Mouse (Mus musculus) liver, postnatal 0 days (tissue): ENCODE data around the gene Coro1a. TPM values are rescaled to one million over a fixed set of nuclear protein-coding genes. Genes with fewer than 3 reads are reported as not detected.

Experiments used
- ATAC-seq: fragments of 200-750 bp; cut with Nextera tagmentation; 2 replicates; pipeline ENCODE4 v1.8.0; 2017; ENCODE audit warnings: mild to moderate bottlenecking, moderate library complexity
- DNase-seq: peaks from one replicate; pipeline ENCODE4 v3.0.0-alpha.2; 2016
- H3K27ac ChIP-seq: fragments of 300-500 bp; sonication (generic); 2 replicates; pipeline ENCODE4 v1.5.1; 2014; ENCODE audit warnings: antibody characterized with exemption, moderate library complexity, mild to moderate bottlenecking, low read depth
- H3K27me3 ChIP-seq: fragments of 300-500 bp; sonication (generic); 2 replicates; pipeline ENCODE4 v1.6.1; 2014; ENCODE audit warnings: low read length, control low read depth, mixed read lengths; ENCODE audit not compliant: insufficient read depth
- H3K36me3 ChIP-seq: fragments of 300-500 bp; sonication (generic); replicated peaks from 2 replicates; pipeline ENCODE4 v1.6.1; 2014; ENCODE audit warnings: mild to moderate bottlenecking, control low read depth, low read length, moderate library complexity, mixed read lengths; ENCODE audit not compliant: insufficient read depth
- H3K4me1 ChIP-seq: fragments of 300-500 bp; sonication (generic); 2 replicates; pipeline ENCODE4 v1.6.1; 2014; ENCODE audit warnings: antibody characterized with exemption, mild to moderate bottlenecking, control low read depth; ENCODE audit not compliant: insufficient read depth
- H3K4me2 ChIP-seq: fragments of 300-500 bp; sonication (generic); 2 replicates; pipeline ENCODE4 v1.6.1; 2014; ENCODE audit warnings: low read depth, mild to moderate bottlenecking, low read length, moderate library complexity, mixed read lengths
- H3K4me3 ChIP-seq: fragments of 300-500 bp; sonication (generic); 2 replicates; pipeline ENCODE4 v1.5.1; 2014; ENCODE audit warnings: low read depth, low read length
- H3K9ac ChIP-seq: fragments of 300-500 bp; sonication (generic); replicated peaks from 2 replicates; pipeline ENCODE4 v1.6.1; 2014; ENCODE audit warnings: mild to moderate bottlenecking, moderate library complexity
- H3K9me3 ChIP-seq: fragments of 300-500 bp; sonication (generic); 2 replicates; pipeline ENCODE4 v1.6.1; 2016; ENCODE audit warnings: mild to moderate bottlenecking, control low read depth, low read length, mixed read lengths
- CTCF ChIP-seq: sonication (generic); IDR thresholded peaks from 2 replicates; pipeline ENCODE4 v1.5.1; 2016; ENCODE audit warnings: antibody characterized with exemption, low read depth
- EP300 ChIP-seq: IDR thresholded peaks from 2 replicates; pipeline ENCODE4 v1.6.1; 2016; ENCODE audit warnings: antibody characterized with exemption, low read depth, mild to moderate bottlenecking
- WGBS: fragments of 180-500 bp; shearing (Covaris S2); extraction: QIAGEN DNeasy Blood & Tissue Kit; methylation state at CpG from one replicate; pipeline ENCODE4 v1.1.7; 2014; ENCODE audit not compliant: insufficient replicate concordance; 5-methylcytosine and 5-hydroxymethylcytosine counted together
- polyA plus RNA-seq: library from polyadenylated mRNA; unstranded; fragments of >200 nt; fragmentation: Nextera tagmentation; extraction: Ambion mirVana; gene quantifications from 2 replicates; pipeline ENCODE4 v1.2.1, GENCODE M21; 2015

The Coro1a gene
- polyA plus RNA-seq, 1 experiment from 2014 or later: 130 TPM

GRCm38 (mm10) chr7:126681221-126681620, 26.4 kb downstream of the Coro1a start:
- peak overlapping the region; percentile 51; the same call in 1 of the 2 replicates for H3K27ac ChIP-seq
- peaks cover 22% of the 10 kb centered on the region for H3K4me1 ChIP-seq
- H3K27me3 ChIP-seq: no peaks in the 10 kb centered on the region
- H3K4me2 ChIP-seq: no peak overlapping the region
- H3K4me3 ChIP-seq: no peak overlapping the region
- no peaks in the 10 kb centered on the region for H3K36me3 ChIP-seq
- ATAC-seq (peak; percentile 30), DNase-seq (peak; percentile 15)
- TF ChIP-seq EP300 (peak; percentile 43; the same call in 1 of the 2 replicates), CTCF (no peak)
- H3K9ac ChIP-seq: no peak overlapping the region
- H3K9me3 ChIP-seq: no peaks in the 10 kb centered on the region
- WGBS: 73% methylated on average over 5 of the region's 5 CpGs

- 72% methylated on average over 5 of the region's 5 CpGs for WGBS
- ATAC-seq (no peak), DNase-seq (no peak)
- H3K27ac ChIP-seq: no peak overlapping the region; the same call in 1 of the 2 replicates
- no peak overlapping the region for H3K4me3 ChIP-seq
- no peaks in the 10 kb centered on the region for H3K9me3 ChIP-seq
- H3K27me3 ChIP-seq: no peaks in the 10 kb centered on the region
- peaks cover under 1% of the 10 kb centered on the region for H3K36me3 ChIP-seq
- H3K4me2 ChIP-seq: no peak overlapping the region
- H3K9ac ChIP-seq: no peak overlapping the region
- peaks cover 27% of the 10 kb centered on the region for H3K4me1 ChIP-seq
- TF ChIP-seq CTCF: no peak
- no peak for TF ChIP-seq EP300
Observed at GRCm38 (mm10) chr7:126679683-126680082, 27.9 kb downstream of the Coro1a start.

DNA sequence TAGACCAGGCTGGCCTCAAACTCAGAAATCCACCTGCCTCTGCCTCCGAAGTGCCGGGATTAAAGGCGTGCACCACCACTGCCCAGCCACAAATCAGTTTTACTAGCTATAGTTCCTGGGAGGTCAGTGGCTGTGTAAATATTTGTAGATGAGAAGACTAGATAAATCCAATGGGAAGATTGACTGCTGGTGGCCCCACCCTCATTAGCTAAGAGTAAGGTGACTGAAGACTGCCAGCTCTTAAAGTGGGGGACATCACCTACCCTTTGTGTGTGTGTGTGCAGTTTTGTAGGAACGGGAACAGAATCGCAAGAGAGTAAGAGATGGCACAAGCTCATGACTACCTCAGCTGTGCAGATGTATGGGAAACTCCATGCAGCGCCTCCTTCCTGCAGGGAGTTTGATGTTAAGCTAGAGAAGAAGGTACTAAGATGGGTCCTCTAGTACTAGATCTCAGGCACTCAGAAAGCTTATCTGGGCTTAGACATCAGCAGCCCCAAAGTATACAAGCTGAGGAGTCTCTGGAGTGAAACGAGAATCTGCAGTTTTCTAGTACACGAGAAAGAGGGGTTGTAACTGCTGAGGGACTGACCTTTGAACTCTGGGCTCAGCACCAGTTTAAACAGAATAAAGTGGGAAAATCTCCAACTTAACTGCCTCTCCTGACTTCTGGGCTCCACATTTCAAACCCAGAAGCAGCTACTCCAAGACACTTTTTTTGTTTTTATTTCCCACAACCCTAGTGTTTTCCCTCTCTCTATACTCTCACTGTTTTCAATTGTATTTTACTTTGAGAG, 28.8 kb downstream of the Coro1a start:
- TF ChIP-seq EP300: no peak
- no peak for TF ChIP-seq CTCF
- peaks cover 3% of the 10 kb centered on the region for H3K36me3 ChIP-seq
- 67% methylated on average over 8 of the region's 8 CpGs for WGBS
- DNase-seq: peak; percentile 20
- H3K27ac ChIP-seq: peak overlapping the region; percentile 78
- H3K9me3 ChIP-seq: no peaks in the 10 kb centered on the region
- H3K4me2 ChIP-seq: peak overlapping the region; percentile 52
- H3K4me1 ChIP-seq: peaks cover 24% of the 10 kb centered on the region
- H3K27me3 ChIP-seq: no peaks in the 10 kb centered on the region
- H3K4me3 ChIP-seq: no peak overlapping the region
- no peak overlapping the region for H3K9ac ChIP-seq
- peak; percentile 31 for ATAC-seq

DNA sequence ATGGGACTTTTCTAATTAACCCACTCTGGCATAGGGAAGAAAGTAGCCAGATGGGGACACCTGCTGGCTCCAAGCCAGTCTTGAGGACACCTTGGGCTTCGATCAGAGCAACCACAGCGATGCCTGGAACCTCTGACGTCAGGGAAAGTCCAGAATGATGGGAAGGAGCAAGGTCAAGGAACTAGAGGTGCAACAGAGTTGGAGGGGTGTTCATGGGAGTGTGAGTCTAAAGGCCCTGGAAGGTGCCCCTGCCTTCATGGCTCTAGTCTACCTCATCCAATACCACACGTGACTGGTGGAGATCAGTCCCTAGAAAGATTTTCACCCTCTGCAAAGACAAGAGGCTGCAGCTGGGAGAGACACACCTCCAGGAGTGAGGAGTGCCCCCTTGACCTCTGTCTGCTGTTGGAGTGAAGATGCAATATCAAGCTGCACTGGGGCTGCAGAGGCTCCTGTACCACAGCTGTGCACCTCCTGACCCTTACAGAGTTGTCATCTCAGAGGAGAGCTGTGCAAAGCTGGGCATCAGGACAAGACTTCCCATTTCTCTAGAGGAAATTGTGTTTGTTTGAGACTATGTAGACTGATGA, 30.9 kb downstream of the Coro1a start:
- Histone ChIP-seq H3K9ac (no peak overlapping the region), H3K36me3 (peaks cover 18% of the 10 kb centered on the region), H3K4me1 (peaks cover 23% of the 10 kb centered on the region), H3K27me3 (no peaks in the 10 kb centered on the region), H3K4me2 (0 out of 2 replicates have a peak overlapping the region, but pooled peaks have one; percentile 56), H3K27ac (peak overlapping the region; percentile 91), H3K4me3 (no peak overlapping the region), H3K9me3 (no peaks in the 10 kb centered on the region)
- no peak for DNase-seq
- 60% methylated on average over 4 of the region's 4 CpGs for WGBS
- ATAC-seq: peak; percentile 26
- TF ChIP-seq CTCF: no peak
- TF ChIP-seq EP300: no peak

DNA sequence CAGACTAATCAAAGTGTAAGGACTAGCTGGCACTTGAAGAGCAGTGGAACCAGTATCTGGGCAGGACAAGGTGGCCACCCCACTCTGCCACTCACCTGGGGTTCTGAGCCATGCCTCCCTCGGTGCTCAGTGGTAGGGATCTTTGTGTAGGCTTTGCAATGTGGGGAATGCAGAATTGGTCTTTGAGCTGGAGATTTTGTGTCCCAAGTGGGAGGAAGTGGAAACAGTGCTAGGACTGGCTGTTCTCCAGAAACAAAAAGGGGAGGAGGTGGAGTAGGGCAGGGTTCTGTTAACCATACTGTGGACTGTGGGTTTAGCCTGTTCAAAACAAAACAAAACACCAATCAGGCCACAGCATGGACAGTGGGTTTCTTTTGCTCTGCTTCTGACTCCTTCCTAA, 31.4 kb downstream of the Coro1a start, which contains the start of gene Sult1a1:
Gene Sult1a1, minus strand, starts transcription at position 226 of the 400 bp plus-strand sequence.
- no peak for TF ChIP-seq CTCF
- TF ChIP-seq EP300: peak; percentile 82
- Histone ChIP-seq H3K9me3 (no peaks in the 10 kb centered on the region), H3K27me3 (no peaks in the 10 kb centered on the region), H3K4me1 (peaks cover 23% of the 10 kb centered on the region), H3K27ac (peak within 1 kb of the TSS; percentile 91), H3K4me2 (peak within 1 kb of the TSS; percentile 56), H3K9ac (peak within 1 kb of the TSS; percentile 54), H3K36me3 (peaks cover 23% of the 10 kb centered on the region), H3K4me3 (peak within 1 kb of the TSS; percentile 37)
- DNase-seq (peak; percentile 63), ATAC-seq (peak; percentile 87)
- 27% methylated on average over 1 of the region's 1 CpGs for WGBS

- Histone ChIP-seq H3K9me3 (no peaks in the 10 kb centered on the region), H3K27ac (peak overlapping the region; percentile 91), H3K4me2 (peak overlapping the region; percentile 56), H3K9ac (peak overlapping the region; percentile 54), H3K27me3 (no peaks in the 10 kb centered on the region), H3K4me3 (peak overlapping the region; percentile 37), H3K4me1 (peaks cover 24% of the 10 kb centered on the region), H3K36me3 (peaks cover 28% of the 10 kb centered on the region)
- no peak for ATAC-seq
- 82% methylated on average over 8 of the region's 8 CpGs for WGBS
- TF ChIP-seq CTCF: no peak
- no peak for TF ChIP-seq EP300
- DNase-seq: peak; percentile 15
Observed at GRCm38 (mm10) chr7:126675104-126675503, 32.5 kb downstream of the Coro1a start.
